Mouse (Mus musculus): Measurements from ENCODE around the gene Synj2.
"Not testable (repeated sequence)": the region's sequence is repeated elsewhere in the genome, so short reads cannot be mapped to it uniquely, and the experiment has no call there.

The Synj2 gene

GRCm38 (mm10) chr17:6021374-6021789, 80.3 kb downstream of the Synj2 start:
- in situ Hi-C loops (cut with MboI, MseI) = not testable (repeated sequence)

GRCm38 (mm10) chr17:6025831-6026230, 84.8 kb downstream of the Synj2 start:
- in situ Hi-C loops (cut with MboI, MseI) = no loop called here

GRCm38 (mm10) chr17:6035661-6036060, 94.6 kb downstream of the Synj2 start:
- in situ Hi-C loops (cut with MboI, MseI) = no loop called here

GRCm38 (mm10) chr17:6036458-6036857, 95.4 kb downstream of the Synj2 start:
- in situ Hi-C loops (cut with MboI, MseI) = no loop called here

GRCm38 (mm10) chr17:6036872-6037271, 95.8 kb downstream of the Synj2 start:
- in situ Hi-C loops (cut with MboI, MseI) = no loop called here

- in situ Hi-C loops (cut with MboI, MseI) = no loop called here
These were observed 96.4 kb downstream of the Synj2 start for GRCm38 (mm10) chr17:6037507-6037906.

GRCm38 (mm10) chr17:6052801-6053200, 111.7 kb downstream of the Synj2 start:
- in situ Hi-C loops (cut with MboI, MseI) = no loop called here

- in situ Hi-C loops (cut with MboI, MseI) = no loop called here
These were observed 113.9 kb downstream of the Synj2 start for GRCm38 (mm10) chr17:6054934-6055355.

GRCm38 (mm10) chr17:6062793-6063192, 121.7 kb downstream of the Synj2 start:
- in situ Hi-C loops (cut with MboI, MseI) = no loop called here

- in situ Hi-C loops (cut with MboI, MseI) = no loop called here
These were observed 122.5 kb downstream of the Synj2 start for GRCm38 (mm10) chr17:6063532-6063931.

- in situ Hi-C loops (cut with MboI, MseI) = no loop called here
These were observed 124.9 kb downstream of the Synj2 start for GRCm38 (mm10) chr17:6066021-6066420.

GRCm38 (mm10) chr17:6067613-6068012, 126.5 kb downstream of the Synj2 start:
- in situ Hi-C loops (cut with MboI, MseI) = no loop called here

- in situ Hi-C loops (cut with MboI, MseI) = no loop called here
These were observed 128.8 kb downstream of the Synj2 start for GRCm38 (mm10) chr17:6069866-6070265.

- in situ Hi-C loops (cut with MboI, MseI) = no loop called here
These were observed 132.3 kb downstream of the Synj2 start for GRCm38 (mm10) chr17:6073405-6073804.

GRCm38 (mm10) chr17:6079287-6080122, 138.4 kb downstream of the Synj2 start, which contains the start of the genes Serac1 and Gtf2h5:
Serac1 (minus strand) TSS chr17:6079741.
Gtf2h5 (plus strand) TSS chr17:6079786.
- in situ Hi-C loops (cut with MboI, MseI) = no loop called here

GRCm38 (mm10) chr17:6083323-6083890, 142.3 kb downstream of the Synj2 start:
- in situ Hi-C loops (cut with MboI, MseI) = no loop called here

GRCm38 (mm10) chr17:6091604-6092003, 150.5 kb downstream of the Synj2 start:
- in situ Hi-C loops (cut with MboI, MseI) = loop anchor here (10.0 kb wide), 1 partner anchor 293 kb away; no protein-coding TSS in a partner anchor
